Mouse (Mus musculus) kidney, adult 2 months (tissue): ENCODE results near the gene Zbtb20.

Experiments
- CTCF ChIP-seq: fragments of 200-500 bp; conservative IDR thresholded peaks from 2 replicates; pipeline ENCODE4 v1.5.1; 2011; ENCODE audit warnings: low read depth, mild to moderate bottlenecking, control low read depth, low read length, moderate library complexity, mixed read lengths; ENCODE audit not compliant: insufficient read depth, insufficient read length
- POLR2A ChIP-seq: fragments of 200-500 bp; IDR thresholded peaks from one replicate; pipeline ENCODE4 v1.6.1; 2011; ENCODE audit warnings: low read depth, low read length, control low read depth

DNA sequence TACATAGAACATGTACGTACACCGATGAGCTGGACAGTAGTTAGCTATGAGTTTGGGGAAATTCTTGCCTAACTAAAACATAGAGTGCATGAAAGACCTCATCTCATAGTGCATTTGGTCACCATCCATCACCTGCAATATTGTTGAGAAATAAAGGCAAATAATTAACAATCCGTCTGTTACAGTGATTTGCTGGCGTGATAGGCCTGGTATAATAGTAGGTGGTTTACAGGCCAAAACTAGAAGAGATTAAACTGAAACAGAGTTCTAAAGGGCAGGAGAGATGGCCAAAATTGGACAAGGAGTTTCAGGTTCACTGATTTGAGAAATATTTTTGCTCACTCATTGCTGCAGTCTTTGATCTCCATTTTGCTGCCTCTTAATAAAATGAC lies 460.1 kb downstream of the Zbtb20 start:
- TF ChIP-seq CTCF (no peak), POLR2A (no peak)
